8 mouse cellular contexts compared by ENCODE assay signal in the genomic region with DNA sequence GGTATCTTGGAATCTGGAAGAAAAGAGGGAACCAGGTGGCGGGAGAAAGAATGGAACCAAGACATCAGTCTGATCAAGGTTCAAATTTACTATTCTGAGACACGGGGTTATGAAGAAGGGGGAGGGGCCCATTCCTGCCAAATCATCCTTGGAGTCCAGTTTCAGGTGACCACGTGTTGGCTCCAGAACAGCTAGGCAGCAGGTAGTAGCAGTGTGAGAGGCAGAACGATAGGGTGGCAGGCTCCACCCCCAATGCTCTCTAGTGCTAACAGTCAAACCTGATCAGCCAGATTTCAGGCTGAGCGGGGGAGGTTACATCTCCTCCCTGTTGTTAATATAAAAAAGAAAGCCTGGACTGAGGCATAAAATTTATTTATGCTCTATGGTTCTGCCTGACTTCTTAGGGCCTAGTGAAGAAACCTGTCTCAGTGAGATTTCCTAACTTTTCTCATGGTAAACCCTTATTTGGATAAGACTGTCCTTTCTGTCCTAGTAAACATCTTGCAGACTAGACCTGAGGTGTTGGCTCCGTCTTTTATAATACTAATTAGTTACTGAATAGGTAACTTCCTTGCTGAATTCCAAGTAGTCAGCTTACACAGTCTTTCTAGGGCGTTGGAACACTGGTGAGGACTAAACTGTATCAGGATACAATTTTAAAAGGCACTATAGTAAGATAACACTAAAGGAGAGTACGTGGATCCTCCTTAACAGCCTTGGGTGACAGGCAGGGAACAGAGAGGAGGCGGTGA.
DNase-seq lines count a peak whose midpoint lies in the region; ATAC-seq and TF ChIP-seq lines count a peak whose summit lies in the region.
"Not testable (repeated sequence)": the region's sequence is repeated elsewhere in the genome, so short reads cannot be mapped to it uniquely, and the experiment has no call there.

No protein-coding gene starts in this region.

- not testable (repeated sequence) for TF ChIP-seq POLR2A in kidney, adult 2 months (IDR thresholded peaks at IDR 0.05; ENCODE audit: low read depth, low read length)

- not testable (repeated sequence) for H3K4me1 ChIP-seq in intestine, embryonic 16.5 days (ENCODE audit: control insufficient read depth, insufficient read depth, low read length); kidney, adult 2 months (ENCODE audit: control insufficient read depth, insufficient read depth, low read length); lung, postnatal 0 days (ENCODE audit: insufficient read depth, low read depth, low read length)

- H3K4me2 ChIP-seq in intestine, embryonic 16.5 days (ENCODE audit: low read depth, low read length); lung, postnatal 0 days (replicated peaks; ENCODE audit: low read depth, low read length): not testable (repeated sequence)

- H3K9me3 ChIP-seq in intestine, embryonic 16.5 days (ENCODE audit: control insufficient read depth, low read length); lung, postnatal 0 days (ENCODE audit: low read length): not testable (repeated sequence)

- not testable (repeated sequence) for H3K27me3 ChIP-seq in intestine, embryonic 16.5 days (replicated peaks; ENCODE audit: control insufficient read depth, insufficient read depth, low read length); kidney, adult 2 months (replicated peaks; ENCODE audit: control insufficient read depth, insufficient read depth, low read length); lung, postnatal 0 days (replicated peaks; ENCODE audit: insufficient read depth, low read length)

- TF ChIP-seq EP300 in lung, postnatal 0 days (IDR thresholded peaks at IDR 0.05), result not testable (repeated sequence)

- WGBS in intestine, embryonic 16.5 days, result 67% methylated on average over 9 of the region's 9 CpGs
- 31% methylated on average over 9 of the region's 9 CpGs for WGBS in kidney, adult 2 months
- 54% methylated on average over 9 of the region's 9 CpGs for WGBS in lung, postnatal 0 days

- peak; percentile 49 for DNase-seq in fat pad, adult 2 months (ENCODE audit: extremely low read depth, low read depth, low spot score)
- peak; percentile 69 for DNase-seq in kidney, adult 2 months
- peak; percentile 33 for DNase-seq in kidney, postnatal 10 days
- DNase-seq in kidney, postnatal 4 days, result peak; percentile 19 to 40
- DNase-seq in lung, postnatal 0 days (ENCODE audit: low spot score), result peak; percentile 35
- peak; percentile 29 to 42 for DNase-seq in lung, postnatal 4 days
- DNase-seq in urinary bladder, postnatal 25 days (ENCODE audit: low spot score), result peak; percentile 6

- not testable (repeated sequence) for TF ChIP-seq CTCF in kidney, adult 2 months (conservative IDR thresholded peaks at IDR 0.05; ENCODE audit: insufficient read depth, insufficient read length, low read depth, low read length); lung, postnatal 0 days (IDR thresholded peaks at IDR 0.05)

- not testable (repeated sequence) for H3K27ac ChIP-seq in intestine, embryonic 16.5 days (ENCODE audit: low read length); kidney, adult 2 months (ENCODE audit: insufficient read depth, low read depth, low read length); lung, postnatal 0 days (ENCODE audit: low read length)

- peak; percentile 89 for ATAC-seq in intestine, embryonic 16.5 days
- ATAC-seq in lung, postnatal 0 days, result not testable (repeated sequence)

- H3K9ac ChIP-seq in intestine, embryonic 16.5 days (ENCODE audit: low read depth, low read length); lung, postnatal 0 days (replicated peaks; ENCODE audit: low read depth): not testable (repeated sequence)

- H3K4me3 ChIP-seq in intestine, embryonic 16.5 days (ENCODE audit: low read length); kidney, adult 2 months (ENCODE audit: insufficient read depth, low read depth, low read length); lung, postnatal 0 days (ENCODE audit: low read depth, low read length): not testable (repeated sequence)

- H3K36me3 ChIP-seq in intestine, embryonic 16.5 days (ENCODE audit: control insufficient read depth, insufficient read depth, low read length); kidney, adult 2 months (ENCODE audit: control insufficient read depth, insufficient read depth, low read length); lung, postnatal 0 days (ENCODE audit: insufficient read depth, low read length): not testable (repeated sequence)

Comparison
In these comparisons a context has a peak if more than half of its experiments do, and no peak if none do; other contexts are left out.
1. DNase-seq: peak in every context shown above with its lines; median percentile 69 in kidney, adult 2 months; 49 in fat pad, adult 2 months; 36 in lung, postnatal 4 days; 35 in lung, postnatal 0 days; 33 in kidney, postnatal 10 days; 30 in kidney, postnatal 4 days; 6 in urinary bladder, postnatal 25 days.